ENCODE assay signal across 11 mouse cellular contexts in the genomic region with DNA sequence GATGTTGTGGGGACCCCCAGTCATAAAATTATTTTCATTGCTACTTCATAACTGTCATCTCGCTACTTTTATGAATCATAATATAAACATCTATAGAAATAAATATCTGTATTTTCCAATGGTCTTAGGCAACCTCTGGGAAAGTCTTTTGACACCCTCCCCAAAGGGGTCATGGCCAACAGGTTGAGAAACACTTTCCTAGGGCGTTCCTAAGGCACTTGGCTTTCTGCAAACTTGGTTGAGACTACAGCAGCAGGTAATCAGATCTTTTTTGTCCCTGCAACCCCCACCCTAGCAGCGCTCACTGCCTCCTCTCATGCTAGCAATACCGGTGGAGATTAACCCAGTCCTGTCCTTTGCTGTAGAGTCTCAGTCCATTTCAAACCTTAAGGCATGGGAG. TPM values are rescaled to one million over a fixed set of nuclear protein-coding genes. Genes with fewer than 3 reads are reported as not detected.
DNase-seq lines count a peak whose midpoint lies in the region; ATAC-seq and TF ChIP-seq lines count a peak whose summit lies in the region.
"Had no signal": no experiment of that assay in that cellular context is flagged by ENCODE, and none has a peak within 500 bp of the region (broad histone marks: within the 10 kb centered on the region; RNA-seq: fewer than 3 reads in every experiment).

No protein-coding gene starts in this region.

- H3K9ac ChIP-seq in heart, embryonic 11.5 days (ENCODE audit: low read depth, low read length): no peak overlapping the region
- H3K9ac ChIP-seq in ES-E14 (ENCODE audit: insufficient read depth, low read depth, low read length, poor library complexity, severe bottlenecking): no peak overlapping the region
- H3K9ac ChIP-seq in hindbrain, embryonic 12.5 days: peak overlapping the region; percentile 61; the same call in 1 of the 2 replicates
- no peak overlapping the region for H3K9ac ChIP-seq in liver, embryonic 15.5 days

- intact Hi-C loops in heart, postnatal 14 days (cut with DNase I): no loop called here
- intact Hi-C loops in gastrocnemius, adult 2 months (cut with DNase I): no loop called here

- WGBS in heart, embryonic 11.5 days (ENCODE audit: insufficient replicate concordance): 37% methylated on average over 4 of the region's 4 CpGs
- WGBS in hindbrain, embryonic 12.5 days: 45% methylated on average over 4 of the region's 4 CpGs
- 32% methylated on average over 4 of the region's 4 CpGs for WGBS in liver, embryonic 15.5 days (ENCODE audit: insufficient replicate concordance)

- H3K36me3 ChIP-seq in heart, embryonic 11.5 days (ENCODE audit: control insufficient read depth, insufficient read depth, low read length): peaks cover 4% of the 10 kb centered on the region; the same call in 1 of the 2 replicates
- H3K36me3 ChIP-seq in ES-E14 (ENCODE audit: control insufficient read depth, insufficient read depth, low read length, poor library complexity, severe bottlenecking): no peaks in the 10 kb centered on the region
- H3K36me3 ChIP-seq in hindbrain, embryonic 12.5 days: peaks cover 13% of the 10 kb centered on the region
- peaks cover 3% of the 10 kb centered on the region for H3K36me3 ChIP-seq in liver, embryonic 15.5 days (replicated peaks)

- no peak for TF ChIP-seq CTCF in gastrocnemius, adult 2 months (IDR thresholded peaks at IDR 0.05)

- in situ Hi-C loops in ES-E14 (cut with MboI; ENCODE audit: low sequenced_read_pairs in 2 of 2, unreplicated experiment in 2 of 2): no loop called here

- ATAC-seq in heart, embryonic 11.5 days (replicated peaks; ENCODE audit: insufficient number of reproducible peaks, low FRiP score, low TSS enrichment): no peak
- no peak for ATAC-seq in hindbrain, embryonic 12.5 days (ENCODE audit: low FRiP score)
- ATAC-seq in liver, embryonic 15.5 days (ENCODE audit: insufficient read depth): no peak

- H3K27me3 ChIP-seq in heart, embryonic 11.5 days (ENCODE audit: control insufficient read depth, insufficient read depth, low read length): peaks cover 9% of the 10 kb centered on the region
- H3K27me3 ChIP-seq in hindbrain, embryonic 12.5 days: peaks cover 19% of the 10 kb centered on the region
- H3K27me3 ChIP-seq in liver, embryonic 15.5 days: peaks cover 21% of the 10 kb centered on the region

- no peaks in the 10 kb centered on the region for H3K9me3 ChIP-seq in heart, embryonic 11.5 days (replicated peaks; ENCODE audit: control insufficient read depth, low read length)
- H3K9me3 ChIP-seq in ES-E14 (ENCODE audit: control insufficient read depth, insufficient read depth, low read depth, low read length): no peaks in the 10 kb centered on the region
- no peaks in the 10 kb centered on the region for H3K9me3 ChIP-seq in hindbrain, embryonic 12.5 days (replicated peaks)
- no peaks in the 10 kb centered on the region for H3K9me3 ChIP-seq in liver, embryonic 15.5 days (replicated peaks)

- H3K27ac ChIP-seq in heart, embryonic 11.5 days (ENCODE audit: low read depth, low read length): no peak overlapping the region
- H3K27ac ChIP-seq in ES-E14 (ENCODE audit: insufficient read depth, low read depth, low read length, poor library complexity, severe bottlenecking): no peak overlapping the region
- H3K27ac ChIP-seq in hindbrain, embryonic 12.5 days: no peak overlapping the region
- H3K27ac ChIP-seq in liver, embryonic 15.5 days (replicated peaks): no peak overlapping the region
- no peak overlapping the region for H3K27ac ChIP-seq in gastrocnemius, adult 2 months

- peak overlapping the region; percentile 68 for H3K4me2 ChIP-seq in heart, embryonic 11.5 days
- H3K4me2 ChIP-seq in hindbrain, embryonic 12.5 days (replicated peaks): peak overlapping the region; percentile 64
- peak overlapping the region; percentile 58; the same call in 1 of the 2 replicates for H3K4me2 ChIP-seq in liver, embryonic 15.5 days

- H3K4me1 ChIP-seq in heart, embryonic 11.5 days (ENCODE audit: control insufficient read depth, insufficient read depth, low read length): peaks cover under 1% of the 10 kb centered on the region; the same call in 1 of the 2 replicates
- peaks cover 0 to 15% of the 10 kb centered on the region in 2 experiments; a peak in 2 of 4 replicates for H3K4me1 ChIP-seq in ES-E14 (ENCODE audit: control insufficient read depth in 2 of 2, insufficient read depth in 2 of 2, low read length in 2 of 2, poor library complexity in 1 of 2)
- H3K4me1 ChIP-seq in hindbrain, embryonic 12.5 days: peaks cover 9% of the 10 kb centered on the region
- peaks cover 16% of the 10 kb centered on the region for H3K4me1 ChIP-seq in liver, embryonic 15.5 days (replicated peaks)

- no peak for DNase-seq in heart, postnatal 14 days
- no peak for DNase-seq in ES-E14 (ENCODE audit: low read depth, low spot score)
- DNase-seq in cerebellum, postnatal 4 days (ENCODE audit: low spot score in 2 of 2): no peak
- DNase-seq in layer of hippocampus, postnatal 36 days: no peak
- no peak for DNase-seq in gastrocnemius, adult 2 months
- DNase-seq: cerebellum, postnatal 14 days; gastrocnemius, postnatal 14 days; right cerebral cortex, postnatal 4 days had no signal

- peak overlapping the region; percentile 35 for H3K4me3 ChIP-seq in heart, embryonic 11.5 days (ENCODE audit: low read depth, low read length)
- peak overlapping the region; percentile 29 to 54; a peak in 2 of 4 replicates for H3K4me3 ChIP-seq in ES-E14 (ENCODE audit: insufficient read depth in 1 of 2, low read depth in 1 of 2, low read length in 2 of 2, poor library complexity in 1 of 2, severe bottlenecking in 1 of 2)
- H3K4me3 ChIP-seq in hindbrain, embryonic 12.5 days: peak overlapping the region; percentile 32
- no peak overlapping the region for H3K4me3 ChIP-seq in liver, embryonic 15.5 days (replicated peaks)
- H3K4me3 ChIP-seq in gastrocnemius, adult 2 months: no peak overlapping the region

TF ChIP-seq in ES-E14, 5 proteins besides CTCF, POLR2A, EP300 and RAD21:
- TF ChIP-seq MAFK (IDR thresholded peaks at IDR 0.05; ENCODE audit: insufficient read depth, low read depth, low read length): no peak
- no peak for TF ChIP-seq CHD2 (IDR thresholded peaks at IDR 0.05; ENCODE audit: low read depth, low read length)
- no peak for TF ChIP-seq HCFC1 (IDR thresholded peaks at IDR 0.05; ENCODE audit: borderline replicate concordance, insufficient read depth, low read length)
- TF ChIP-seq ZC3H11A (IDR thresholded peaks at IDR 0.05; ENCODE audit: borderline replicate concordance, low read depth, low read length): no peak
- no peak for TF ChIP-seq ZNF384 (IDR thresholded peaks at IDR 0.05; ENCODE audit: low read depth, low read length)

RNA-seq across cellular contexts. Expression of a gene that starts 8.1 kb away (rescaled TPM):
- 1.8 and 2.2 TPM in 2 replicates for polyA plus RNA-seq in heart, embryonic 11.5 days (2014; fragmentation: Nextera tagmentation; extraction: Ambion mirVana)
- 1 to 10 TPM; 6.0 to 7.1 TPM for total RNA-seq in heart, postnatal 14 days (2021)
- total RNA-seq in ES-E14 (2012; rRNA removed): 0.16 and 0.67 TPM in 2 replicates
- 3.6 and 4.6 TPM in 2 replicates for polyA plus RNA-seq in hindbrain, embryonic 12.5 days (2016; fragmentation: Nextera tagmentation; extraction: Ambion mirVana)
- polyA plus RNA-seq in liver, embryonic 15.5 days (2015; fragmentation: Nextera tagmentation; extraction: Ambion mirVana): 25.8 and 27.7 TPM in 2 replicates
- 1 to 10 TPM; 6.3 to 9.3 TPM for total RNA-seq in layer of hippocampus, postnatal 36 days (2021)
- 1 to 10 TPM; 1.0 to 3.8 TPM for total RNA-seq in gastrocnemius, adult 2 months (2021)

RNA-seq across cellular contexts. Expression of a gene that starts 37.5 kb away (rescaled TPM):
- 5.3 and 6.5 TPM in 2 replicates for polyA plus RNA-seq in heart, embryonic 11.5 days (2014; fragmentation: Nextera tagmentation; extraction: Ambion mirVana)
- total RNA-seq in heart, postnatal 14 days (2021): 1 to 10 TPM; 6.6 to 8.6 TPM
- 2.2 and 2.3 TPM in 2 replicates for total RNA-seq in ES-E14 (2012; rRNA removed)
- polyA plus RNA-seq in hindbrain, embryonic 12.5 days (2016; fragmentation: Nextera tagmentation; extraction: Ambion mirVana): 11.7 and 12.8 TPM in 2 replicates
- polyA plus RNA-seq in liver, embryonic 15.5 days (2015; fragmentation: Nextera tagmentation; extraction: Ambion mirVana): 1.8 and 2.3 TPM in 2 replicates
- 10 to 100 TPM; 14.0 to 14.6 TPM for total RNA-seq in layer of hippocampus, postnatal 36 days (2021)
- total RNA-seq in gastrocnemius, adult 2 months (2021): 1 to 10 TPM; 6.1 to 6.4 TPM

RNA-seq across cellular contexts. Expression of a gene that starts 44.7 kb away (rescaled TPM):
- 21.0 and 21.8 TPM in 2 replicates for polyA plus RNA-seq in heart, embryonic 11.5 days (2014; fragmentation: Nextera tagmentation; extraction: Ambion mirVana)
- total RNA-seq in heart, postnatal 14 days (2021): 10 to 100 TPM; 25.3 to 25.8 TPM
- total RNA-seq in ES-E14 (2012; rRNA removed): 26.0 and 30.9 TPM in 2 replicates
- polyA plus RNA-seq in hindbrain, embryonic 12.5 days (2016; fragmentation: Nextera tagmentation; extraction: Ambion mirVana): 27.4 and 28.0 TPM in 2 replicates
- 12.1 and 13.8 TPM in 2 replicates for polyA plus RNA-seq in liver, embryonic 15.5 days (2015; fragmentation: Nextera tagmentation; extraction: Ambion mirVana)
- 10 to 100 TPM; 14.5 to 15.9 TPM for total RNA-seq in layer of hippocampus, postnatal 36 days (2021)
- 10 to 100 TPM; 24.1 to 25.1 TPM for total RNA-seq in gastrocnemius, adult 2 months (2021)

Comparison
In these comparisons a context has a peak if more than half of its experiments do, and no peak if none do; other contexts are left out.
1. H3K4me3 ChIP-seq: peak in heart, embryonic 11.5 days (single experiment), ES-E14 (2 of 2) and hindbrain, embryonic 12.5 days (single experiment); none in liver, embryonic 15.5 days (single experiment) and gastrocnemius, adult 2 months (single experiment).
2. Peak in every context shown above with its lines, with median percentiles within 50 percentile points of each other: H3K4me2 ChIP-seq.